Mouse (Mus musculus) T-helper 1 cell (primary cell): ENCODE data around the gene Srr.

Experiments
- in situ Hi-C: fragments of 300-600 bp; cut with MboI, MseI; formaldehyde crosslinking; loops from one replicate; pipeline ENCODE4 v1.15.1; 2025; ENCODE audit warnings: high pct_unique_total_duplicates

The Srr gene

GRCm38 (mm10) chr11:74908618-74909399 lies 16.9 kb downstream of the Srr start:
- in situ Hi-C loops, result no loop called here

- in situ Hi-C loops, result no loop called here
Measured at GRCm38 (mm10) chr11:74907850-74908249, 17.9 kb downstream of the Srr start.

GRCm38 (mm10) chr11:74902416-74902815 lies 23.3 kb downstream of the Srr start:
- in situ Hi-C loops, result no loop called here

GRCm38 (mm10) chr11:74901555-74901954 lies 24.2 kb downstream of the Srr start:
- in situ Hi-C loops, result no loop called here

- in situ Hi-C loops, result loop anchor here (25.0 kb wide), 1 partner anchor 989 kb away; no protein-coding TSS in a partner anchor
Measured at GRCm38 (mm10) chr11:74898517-74898827, 27.3 kb downstream of the Srr start.

GRCm38 (mm10) chr11:74897678-74898516 lies 27.9 kb downstream of the Srr start, which contains the start of gene Tsr1:
Tsr1 (plus strand) TSS chr11:74898071.
- in situ Hi-C loops, result loop anchor here (25.0 kb wide), 1 partner anchor 989 kb away; no protein-coding TSS in a partner anchor

- in situ Hi-C loops, result loop anchor here (25.0 kb wide), 1 partner anchor 990 kb away; no protein-coding TSS in a partner anchor
Measured at GRCm38 (mm10) chr11:74896901-74897677, 28.7 kb downstream of the Srr start, which contains the start of gene Sgsm2. Sgsm2 (minus strand) TSS chr11:74897060.

- in situ Hi-C loops, result loop anchor here (25.0 kb wide), 1 partner anchor 991 kb away; no protein-coding TSS in a partner anchor
Measured at GRCm38 (mm10) chr11:74895980-74896900, 29.5 kb downstream of the Srr start.

- in situ Hi-C loops, result loop anchor here (25.0 kb wide), 1 partner anchor 993 kb away; no protein-coding TSS in a partner anchor
Measured at GRCm38 (mm10) chr11:74894619-74895018, 31.1 kb downstream of the Srr start.

GRCm38 (mm10) chr11:74883098-74883497 lies 42.6 kb downstream of the Srr start:
- in situ Hi-C loops, result loop anchor here (25.0 kb wide), 1 partner anchor 1004 kb away; no protein-coding TSS in a partner anchor

GRCm38 (mm10) chr11:74881979-74882378 lies 43.8 kb downstream of the Srr start:
- in situ Hi-C loops, result loop anchor here (25.0 kb wide), 1 partner anchor 1005 kb away; no protein-coding TSS in a partner anchor

GRCm38 (mm10) chr11:74880999-74881398 lies 44.7 kb downstream of the Srr start:
- in situ Hi-C loops, result loop anchor here (25.0 kb wide), 1 partner anchor 1006 kb away; no protein-coding TSS in a partner anchor

GRCm38 (mm10) chr11:74876801-74877200 lies 48.9 kb downstream of the Srr start:
- in situ Hi-C loops, result loop anchor here (25.0 kb wide), 1 partner anchor 1010 kb away; no protein-coding TSS in a partner anchor

- in situ Hi-C loops, result loop anchor here (25.0 kb wide), 1 partner anchor 1013 kb away; no protein-coding TSS in a partner anchor
Measured at GRCm38 (mm10) chr11:74874630-74875029, 51.1 kb downstream of the Srr start.

GRCm38 (mm10) chr11:74870991-74871622 lies 54.6 kb downstream of the Srr start:
- in situ Hi-C loops, result no loop called here

- in situ Hi-C loops, result no loop called here
Measured at GRCm38 (mm10) chr11:74870544-74870943, 55.2 kb downstream of the Srr start.

- in situ Hi-C loops, result no loop called here
Measured at GRCm38 (mm10) chr11:74869603-74870002, 56.1 kb downstream of the Srr start.

- in situ Hi-C loops, result no loop called here
Measured at GRCm38 (mm10) chr11:74868046-74868760, 57.5 kb downstream of the Srr start.

GRCm38 (mm10) chr11:74867181-74867580 lies 58.6 kb downstream of the Srr start:
- in situ Hi-C loops, result no loop called here
